Mouse (Mus musculus): Measurements from ENCODE around the gene Rbm46. TPM values are rescaled to one million over a fixed set of nuclear protein-coding genes. Genes with fewer than 3 reads are reported as not detected.

Rbm46 gene
- under 1 TPM in 1 of 2 experiments, not detected in 1; 0.12 TPM for total RNA-seq (2021)
- long read RNA-seq, experiment 1, result 0 reads
- long read RNA-seq, experiment 2, result 0 reads

- DNase-seq, result peak; percentile 73 to 81
Measured at GRCm38 (mm10) chr3:82876372-82876739, at the start of gene Rbm46. Gene Rbm46 (minus strand): TSS chr3:82876483.

DNA sequence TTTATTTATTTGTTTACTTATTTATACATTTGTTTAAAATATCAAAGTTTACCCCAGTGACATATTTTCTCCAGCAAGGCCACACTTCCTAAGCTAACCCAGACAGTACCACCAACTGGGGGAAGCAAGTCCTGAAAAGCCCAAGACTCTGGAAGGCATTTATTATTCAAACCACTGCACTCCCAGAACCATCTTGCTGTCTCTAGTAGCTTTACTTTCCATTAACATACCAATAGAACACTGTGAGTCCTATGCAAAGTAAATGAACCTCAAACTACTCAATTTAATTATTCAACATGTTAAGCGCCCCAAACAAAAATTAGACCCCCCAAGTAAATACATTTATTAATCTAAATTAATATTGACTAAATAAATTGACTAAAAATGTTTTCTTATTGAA lies 39.3 kb upstream of the Rbm46 start:
- DNase-seq, result no peak

DNA sequence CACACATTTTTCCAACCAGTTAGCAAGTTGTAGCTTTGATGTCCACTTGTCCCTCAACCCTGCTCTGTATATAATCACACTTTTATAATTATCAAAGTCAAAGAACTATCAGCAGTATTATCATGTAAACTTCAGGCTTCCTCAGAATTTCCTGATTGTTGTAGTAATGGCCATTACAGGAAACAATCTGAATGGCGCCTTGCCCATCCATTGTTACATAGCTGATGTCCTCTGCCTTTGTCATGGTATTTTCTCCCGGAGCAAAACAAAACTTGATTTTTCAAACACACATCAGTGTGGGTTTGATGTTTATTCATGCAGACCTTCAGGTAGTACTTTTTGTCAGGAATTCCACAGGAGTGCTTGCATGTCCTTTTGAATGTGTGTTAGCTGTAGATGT lies 32.4 kb upstream of the Rbm46 start:
- peak; percentile 12 to 54 for DNase-seq

DNA sequence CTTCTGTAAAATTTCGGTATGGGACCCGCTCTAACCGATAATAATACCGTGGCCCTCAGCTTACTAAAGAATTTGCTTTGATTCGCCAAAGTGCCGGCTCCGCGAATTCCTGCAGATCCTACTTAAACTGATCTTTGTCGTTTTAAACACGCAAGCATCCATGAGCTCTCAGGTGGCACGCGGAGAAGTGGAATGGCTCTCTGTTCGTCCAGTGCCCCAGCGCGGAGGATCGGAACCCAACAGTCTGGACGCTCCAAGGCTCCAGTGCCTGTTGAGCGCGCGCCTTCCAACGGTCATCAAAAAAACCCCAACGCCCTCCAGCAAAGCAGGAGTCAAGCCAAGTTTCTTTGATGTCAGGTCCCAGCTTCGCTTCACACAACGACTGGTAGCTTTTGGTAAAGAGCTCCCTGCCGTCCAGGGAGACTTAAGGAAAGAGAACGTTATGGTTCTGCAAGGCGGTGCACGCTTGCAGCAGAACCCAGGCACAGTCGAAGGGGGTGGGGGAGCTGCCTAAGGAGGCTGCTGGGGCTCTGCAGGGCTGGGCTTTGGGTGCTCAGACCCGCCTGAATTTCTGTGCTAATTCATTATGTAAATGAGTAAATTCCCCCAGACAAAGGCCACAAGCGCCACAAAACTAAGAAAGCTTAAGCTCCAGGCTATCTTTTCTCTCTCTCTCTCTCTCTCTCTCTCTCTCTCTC lies 28.1 kb upstream of the Rbm46 start:
- DNase-seq, result peak in 1 of 2 experiments; percentile 5

- DNase-seq, result peak; percentile 1 to 11
Measured at GRCm38 (mm10) chr3:82903613-82904205, 27.4 kb upstream of the Rbm46 start, which contains the start of gene Lrat. Gene Lrat (minus strand): TSS chr3:82903973.

DNA sequence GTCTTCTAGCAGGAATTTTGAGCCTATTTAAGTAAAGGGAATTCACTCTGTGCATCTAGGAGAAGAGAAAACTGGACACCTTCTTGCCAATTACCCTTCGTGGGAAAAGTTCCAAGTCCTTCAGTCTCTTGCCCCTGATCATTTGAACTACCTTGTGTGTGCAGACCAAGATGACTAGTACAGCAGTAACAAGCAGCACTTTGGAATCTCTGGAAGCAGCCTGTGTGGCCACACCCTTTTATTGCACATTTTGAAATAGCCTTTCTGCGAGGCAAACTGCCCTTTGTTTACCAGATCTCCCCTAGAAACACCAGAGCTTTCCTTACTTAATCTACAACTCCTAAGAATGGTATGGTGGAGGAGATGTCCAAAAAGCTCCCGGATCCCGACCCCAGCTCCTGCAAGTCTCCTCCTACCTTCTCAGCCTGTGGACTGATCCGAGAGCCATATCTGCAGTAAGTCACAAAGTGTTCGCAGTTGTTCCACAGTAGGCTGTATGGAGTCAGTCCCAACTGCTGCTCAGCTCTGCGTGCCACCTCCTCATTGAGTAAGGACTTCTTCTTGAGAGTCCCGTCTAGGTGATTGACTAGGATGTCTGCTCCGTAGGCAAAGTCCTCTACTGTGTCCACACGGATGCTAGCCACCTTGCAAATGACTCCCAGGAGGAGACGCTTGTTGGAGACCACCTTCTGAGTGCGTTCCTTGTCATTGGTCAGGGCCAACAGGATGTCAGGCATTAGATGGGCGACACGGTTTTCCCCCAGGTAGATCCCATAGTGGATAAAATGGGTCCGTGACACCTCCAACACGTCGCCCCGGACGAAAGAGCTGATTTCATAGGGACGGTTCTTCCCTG lies 26.7 kb upstream of the Rbm46 start:
- peak in 1 of 2 experiments; percentile 4 for DNase-seq

GRCm38 (mm10) chr3:82888842-82889241 lies 12.6 kb upstream of the Rbm46 start:
- DNase-seq, result no peak

DNA sequence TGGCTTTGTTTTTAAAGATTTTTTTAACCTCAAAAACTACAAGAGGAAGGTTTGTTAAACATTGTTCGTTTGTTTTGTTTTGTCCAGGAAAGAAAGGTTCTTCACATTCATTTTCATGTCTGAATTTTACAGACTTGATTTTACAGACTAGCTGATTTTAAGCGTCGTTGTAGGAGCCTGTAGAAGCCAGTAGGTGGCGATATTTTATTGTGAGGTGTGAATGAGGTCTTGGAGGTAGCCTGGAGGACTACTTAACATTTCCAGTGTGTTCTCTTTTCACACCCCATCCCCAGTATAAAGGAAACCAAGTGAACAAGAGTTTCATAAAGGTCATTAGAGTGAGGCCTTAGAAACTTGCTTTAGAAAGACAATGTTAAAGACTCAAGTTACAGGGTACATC lies 975 bp upstream of the Rbm46 start:
- DNase-seq, result peak; percentile 9 to 49

- no peak for DNase-seq
Measured at GRCm38 (mm10) chr3:82875671-82876371, 462 bp downstream of the Rbm46 start.

DNA sequence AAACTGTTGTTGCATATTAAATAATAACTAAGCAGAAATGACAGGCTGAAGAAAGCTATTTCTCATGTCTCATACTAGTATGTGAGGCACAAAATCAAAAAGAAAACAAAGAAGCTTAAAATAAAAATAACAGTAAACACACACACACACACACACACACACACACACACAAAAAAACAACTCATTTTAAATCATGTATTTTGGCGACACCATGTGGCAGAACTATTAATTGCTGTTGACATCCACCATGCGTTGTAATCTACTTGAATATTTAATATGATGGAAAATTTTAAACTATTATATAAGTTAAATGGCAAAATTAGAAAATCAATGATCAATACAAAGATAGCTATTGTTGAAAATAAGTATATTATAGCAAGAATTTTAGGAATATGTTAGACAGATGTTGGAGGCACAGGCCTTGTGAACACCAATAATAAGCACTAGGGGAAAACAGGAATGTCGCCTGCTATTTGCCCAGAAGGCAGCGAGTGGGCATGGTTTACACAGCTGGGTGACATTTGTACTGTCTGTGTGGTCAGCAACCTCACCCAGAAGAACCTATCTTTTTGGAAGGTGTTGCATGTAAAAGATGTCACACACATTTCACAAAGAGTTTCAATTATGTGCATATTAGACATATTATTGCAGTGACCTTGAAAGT lies 18.7 kb downstream of the Rbm46 start:
- peak in 1 of 2 experiments; percentile 31 for DNase-seq

GRCm38 (mm10) chr3:82825165-82825564 lies 51.1 kb downstream of the Rbm46 start:
- DNase-seq, result no peak

- DNase-seq, result no peak
Measured at GRCm38 (mm10) chr3:82811851-82812250, 64.4 kb downstream of the Rbm46 start.

- no peak for DNase-seq
Measured at GRCm38 (mm10) chr3:82810334-82811120, 65.8 kb downstream of the Rbm46 start.

DNA sequence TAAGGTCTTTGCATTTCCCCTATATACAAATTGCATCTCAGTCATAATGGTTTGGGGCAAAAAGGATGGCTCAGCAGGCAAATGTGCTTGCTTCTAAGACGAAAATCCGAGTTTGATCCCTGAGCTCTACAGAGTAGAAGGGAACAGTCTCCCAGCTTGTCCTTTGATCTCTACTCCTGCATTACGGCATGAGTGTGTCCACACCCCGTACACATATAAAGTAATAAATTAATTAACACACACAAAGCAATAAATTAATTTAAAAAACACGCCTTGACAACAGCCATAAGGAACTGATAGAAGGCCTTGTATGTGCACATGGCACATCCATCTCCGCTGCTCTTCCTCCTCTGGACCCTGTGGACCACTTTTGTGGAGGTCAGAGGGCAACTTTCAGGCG lies 66.5 kb downstream of the Rbm46 start:
- no peak for DNase-seq

- DNase-seq, result no peak
Measured at GRCm38 (mm10) chr3:82808323-82808911, 67.9 kb downstream of the Rbm46 start.

- no peak for DNase-seq
Measured at GRCm38 (mm10) chr3:82805291-82805690, 71.0 kb downstream of the Rbm46 start.

GRCm38 (mm10) chr3:82800470-82800843 lies 75.8 kb downstream of the Rbm46 start:
- no peak for DNase-seq

GRCm38 (mm10) chr3:82799735-82800469 lies 76.4 kb downstream of the Rbm46 start:
- no peak for DNase-seq

GRCm38 (mm10) chr3:82793656-82794055 lies 82.6 kb downstream of the Rbm46 start:
- DNase-seq, result peak in 1 of 2 experiments; percentile 17

GRCm38 (mm10) chr3:82791663-82792062 lies 84.6 kb downstream of the Rbm46 start:
- DNase-seq, result no peak
